Mouse (Mus musculus) Muller cell, postnatal 12 days (primary cell): ENCODE data around the gene Tex28.
"Not testable (repeated sequence)": the region's sequence is repeated elsewhere in the genome, so short reads cannot be mapped to it uniquely, and the experiment has no call there.

ENCODE experiments used
- DNase-seq: peaks from one replicate; pipeline ENCODE4 v3.0.0-alpha.2; 2015; ENCODE audit errors: inconsistent ontology term

Tex28 gene

DNA sequence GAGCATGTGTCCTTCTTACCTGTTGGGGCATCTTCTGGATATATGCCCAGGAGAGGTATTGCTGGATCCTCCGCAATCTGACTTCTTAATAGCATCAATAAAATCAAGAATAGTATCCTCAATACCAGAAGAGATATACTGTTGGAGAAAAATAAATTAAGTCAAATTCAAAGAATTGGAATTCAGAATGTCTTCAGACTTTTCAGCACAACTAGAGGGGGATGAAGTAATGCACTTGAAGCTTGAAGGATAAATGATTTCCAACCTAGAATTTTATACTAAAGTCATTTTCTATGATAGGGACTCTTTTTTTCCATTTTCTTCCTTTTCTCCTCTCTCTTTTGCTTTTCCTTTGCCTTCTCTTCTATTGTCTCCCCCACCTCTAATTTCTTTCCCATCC is at the start of gene Tex28:
Gene Tex28, minus strand, starts transcription at position 101 of the 400 bp plus-strand sequence.
- DNase-seq, result no peak

DNA sequence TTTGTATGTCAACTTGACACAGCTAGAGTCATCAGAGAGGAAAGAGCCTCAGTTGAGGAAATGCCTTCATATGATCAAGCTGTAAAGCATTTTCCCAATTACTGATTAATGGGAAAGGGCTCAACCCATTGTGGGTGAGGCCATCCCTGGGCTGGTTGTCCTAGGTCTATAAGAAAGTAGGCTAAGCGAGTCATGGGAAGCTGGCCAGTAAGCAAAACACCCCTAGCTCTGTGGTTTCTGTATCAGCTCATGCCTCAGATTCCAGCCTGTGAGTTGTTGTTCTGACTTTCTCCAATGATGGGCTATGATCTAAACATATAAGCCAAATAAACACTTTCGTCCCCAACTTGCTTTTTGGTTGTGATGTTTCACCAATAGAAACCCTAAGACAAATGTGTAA is 35.9 kb upstream of the Tex28 start:
- peak; percentile 64 for DNase-seq

DNA sequence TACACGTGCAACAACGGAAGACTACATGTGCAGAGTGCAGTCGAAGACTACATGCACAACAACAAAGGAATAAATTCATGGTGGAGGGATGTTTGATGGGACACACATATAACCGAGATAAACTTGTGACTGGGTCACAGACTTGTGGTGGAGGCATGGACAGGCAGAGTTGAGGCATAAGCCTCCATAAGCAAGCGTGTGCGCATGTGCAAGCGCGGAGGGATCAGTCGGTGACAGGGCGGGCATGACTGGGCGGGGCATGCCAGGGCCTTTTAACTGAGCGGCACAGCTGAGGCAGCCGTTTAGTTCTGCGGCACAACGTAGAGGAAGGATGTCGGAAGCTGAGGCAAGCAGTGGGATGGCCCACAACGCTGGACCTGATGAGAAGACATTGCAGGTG is 9.3 kb upstream of the Tex28 start, which contains the start of gene Tktl1:
Gene Tktl1, plus strand, starts transcription at position 301 of the 400 bp plus-strand sequence.
- DNase-seq, result no peak

DNA sequence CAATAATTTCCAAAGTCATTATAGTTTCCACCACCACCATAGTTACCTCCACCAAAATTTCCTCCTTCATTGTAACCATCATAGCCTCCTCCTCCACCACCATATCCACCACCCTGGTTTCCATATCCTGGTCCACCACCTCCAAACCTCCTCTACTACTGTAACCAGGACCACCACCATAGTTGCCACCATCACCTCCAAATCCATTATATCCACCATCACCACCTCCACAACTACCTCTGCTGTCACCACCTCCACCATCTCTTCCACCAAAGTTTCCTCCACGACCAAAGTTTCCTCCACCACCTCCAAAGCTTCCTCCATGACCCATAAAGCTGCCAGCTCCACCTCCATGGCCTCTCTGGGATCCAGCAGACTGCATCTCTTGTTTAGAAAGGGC is 32.4 kb downstream of the Tex28 start, which contains the start of gene Mecp2:
Gene Mecp2, minus strand, starts transcription at position 101 of the 400 bp plus-strand sequence.
- not testable (repeated sequence) for DNase-seq

DNA sequence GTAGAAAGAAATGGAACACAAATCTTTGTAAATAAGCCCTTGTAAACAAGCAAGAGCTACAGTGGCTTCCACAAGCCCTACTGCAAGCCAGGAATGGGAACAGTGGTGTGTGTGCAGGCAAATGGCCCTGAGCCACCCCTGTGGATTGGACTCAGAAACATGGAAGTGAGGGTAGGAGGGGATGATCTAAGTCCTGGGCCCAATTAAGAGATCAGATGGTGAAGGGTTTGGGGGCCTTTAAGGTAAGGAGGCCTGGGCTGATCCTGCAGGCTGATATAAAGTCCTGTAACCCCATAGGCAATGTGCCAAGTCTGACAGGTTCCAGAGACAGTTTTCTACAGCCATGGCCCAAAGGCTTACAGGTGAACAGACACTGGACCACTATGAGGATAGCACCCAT is 40.5 kb downstream of the Tex28 start, which contains the start of gene Opn1mw:
Gene Opn1mw, plus strand, starts transcription at position 301 of the 400 bp plus-strand sequence.
- DNase-seq, result no peak

DNA sequence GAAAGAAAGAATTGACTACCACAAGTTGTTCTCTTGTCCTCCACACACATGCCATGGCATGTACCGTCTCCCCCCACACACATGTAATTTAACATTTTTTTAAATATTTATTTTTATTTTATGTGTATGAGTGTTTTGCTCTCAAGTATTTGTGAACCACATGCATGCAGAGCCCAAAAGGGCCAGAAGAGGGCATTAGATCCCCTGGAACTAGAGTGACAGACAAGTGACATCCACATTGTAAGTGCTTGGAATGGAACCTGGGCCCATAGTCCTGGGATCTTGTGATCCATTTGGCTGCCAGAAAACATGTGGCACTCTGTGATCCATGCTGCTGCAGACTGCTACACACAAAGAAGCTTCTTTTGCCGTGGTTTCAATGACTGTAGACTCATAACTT is 42.7 kb downstream of the Tex28 start:
- no peak for DNase-seq

DNA sequence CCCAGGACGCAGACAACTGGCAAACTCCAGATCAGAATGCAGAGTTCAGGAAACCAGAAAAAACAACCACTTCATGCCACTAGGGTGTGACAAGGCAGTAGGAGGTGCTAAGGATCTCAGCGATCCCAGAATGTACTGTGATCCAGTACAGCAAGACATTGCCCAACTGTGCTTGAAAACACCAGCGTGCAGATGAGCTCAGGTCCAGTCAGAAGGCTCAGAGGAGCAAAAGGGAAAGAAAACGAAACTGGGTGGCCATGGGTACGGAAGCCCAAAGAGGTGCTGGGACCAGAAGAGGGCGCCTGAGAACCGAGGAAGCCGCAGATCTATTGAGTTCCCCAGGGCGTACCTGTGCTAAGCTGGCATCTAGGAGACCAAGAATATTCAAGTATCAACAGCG is 52.1 kb downstream of the Tex28 start:
- DNase-seq, result peak; percentile 50

DNA sequence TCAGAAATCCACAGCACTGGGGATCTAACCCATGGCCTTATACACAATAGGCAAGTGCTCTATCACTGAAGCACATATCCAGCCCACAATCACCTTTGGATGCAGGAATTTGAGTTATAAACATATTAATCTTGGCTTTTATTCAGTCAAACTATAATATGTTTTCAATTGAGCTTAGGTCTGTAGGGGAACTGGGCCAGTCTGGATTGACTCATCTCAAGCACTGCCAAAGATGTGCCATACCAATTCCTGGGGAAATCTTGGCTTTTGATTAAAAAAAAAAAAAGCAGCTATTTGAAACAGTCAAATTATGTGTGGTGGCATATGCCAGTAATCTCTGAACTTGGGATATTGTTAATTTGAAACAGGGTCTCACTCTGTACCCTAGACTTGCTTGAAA is 53.6 kb downstream of the Tex28 start:
- DNase-seq, result peak; percentile 17

DNA sequence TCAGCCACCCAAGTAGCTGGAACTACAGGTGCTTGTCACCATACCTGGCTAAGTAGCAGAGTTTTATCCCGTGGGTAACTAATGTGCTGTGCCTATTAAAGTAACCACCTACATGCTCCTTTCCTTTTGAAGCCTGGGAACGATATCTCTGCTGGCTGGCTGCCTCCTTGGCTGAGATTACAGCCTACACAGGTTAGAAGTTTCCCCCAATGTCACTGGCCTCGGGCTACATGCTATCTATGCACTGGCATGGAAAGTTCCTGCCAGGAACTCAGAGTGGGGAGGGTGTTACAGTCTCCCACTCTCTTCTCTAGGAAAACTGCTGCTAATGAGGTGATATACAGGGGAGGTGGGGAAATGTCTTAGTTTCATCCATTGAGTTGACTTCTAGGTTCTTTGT is 58.9 kb downstream of the Tex28 start:
- no peak for DNase-seq

DNA sequence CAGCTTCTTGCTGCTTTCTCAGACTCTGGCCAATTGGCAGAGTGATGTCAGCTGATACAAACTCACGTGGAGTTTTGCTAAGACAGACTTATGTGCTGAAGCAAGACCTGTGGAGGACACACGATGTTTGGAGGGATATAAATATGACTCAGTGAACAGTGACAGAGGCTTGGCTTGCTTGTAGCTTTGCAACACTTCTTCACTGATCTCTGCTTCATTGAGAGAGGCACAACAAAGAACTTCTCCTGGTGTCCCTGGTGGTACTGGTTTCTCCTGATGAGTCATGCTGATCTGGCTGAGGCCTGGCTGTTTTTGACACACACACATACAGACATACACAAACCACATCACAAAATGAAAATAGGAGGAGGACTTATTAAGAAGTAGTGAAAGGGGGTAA is 61.7 kb downstream of the Tex28 start:
- peak; percentile 51 for DNase-seq

DNA sequence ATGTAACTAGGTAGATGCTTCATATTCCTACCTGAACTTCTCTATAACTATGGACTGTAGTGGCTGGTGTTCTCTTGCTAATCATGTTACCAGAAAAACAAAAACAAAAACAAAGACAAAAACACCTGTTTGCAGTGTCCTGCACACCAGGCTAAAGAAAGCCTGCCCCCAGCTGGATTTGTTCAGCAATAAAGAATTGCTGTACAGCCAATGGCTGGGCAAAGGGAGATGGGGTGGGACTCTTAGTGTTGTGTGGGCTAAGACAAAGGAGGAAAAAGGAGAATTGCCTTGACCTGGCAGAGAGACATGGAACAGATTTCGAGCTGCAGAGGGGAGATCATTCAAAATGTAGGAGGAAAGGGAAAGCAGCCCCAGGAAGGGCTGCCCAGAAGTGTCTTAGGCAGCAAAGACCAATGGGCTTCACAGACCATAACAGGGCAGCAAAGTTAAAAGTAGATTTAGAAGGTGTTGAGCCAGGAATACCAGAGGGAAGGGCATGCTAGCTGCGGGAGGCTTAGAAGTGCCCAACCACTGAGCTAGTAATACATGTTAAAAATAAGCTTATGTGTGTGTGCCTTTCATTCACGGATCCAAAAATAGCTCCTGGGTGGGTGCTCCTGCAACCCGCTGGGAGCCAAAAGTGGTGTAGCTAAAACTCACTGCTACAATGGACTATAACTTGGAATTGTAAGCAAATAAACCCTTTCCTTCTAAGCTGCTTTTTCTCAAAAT is 64.0 kb downstream of the Tex28 start:
- no peak for DNase-seq
